In the genomic region with DNA sequence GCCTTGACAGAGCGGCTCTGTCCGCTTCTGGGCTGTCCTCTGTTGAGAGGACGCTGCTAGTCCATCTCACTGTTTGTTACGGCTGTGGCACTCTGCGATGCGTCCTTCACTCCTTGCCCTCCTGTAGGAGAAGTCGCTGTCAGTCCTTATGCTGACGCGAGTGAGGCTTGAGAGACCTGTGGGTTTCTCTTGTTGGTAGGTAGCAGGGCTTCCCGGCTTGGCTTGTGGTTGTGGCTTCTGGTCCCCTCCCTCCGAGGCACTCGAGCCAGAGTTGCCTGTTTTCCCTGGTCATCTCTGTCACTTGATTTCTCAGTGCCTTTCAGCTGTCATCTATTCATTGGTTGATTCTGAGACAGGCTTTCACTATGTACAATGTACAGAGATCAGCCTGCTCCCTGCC, we compare ENCODE assay signal across 28 mouse cellular contexts. TPM values are rescaled to one million over a fixed set of nuclear protein-coding genes. Genes with fewer than 3 reads are reported as not detected.
DNase-seq lines count a peak whose midpoint lies in the region; ATAC-seq and TF ChIP-seq lines count a peak whose summit lies in the region.
"Had no signal": no experiment of that assay in that cellular context is flagged by ENCODE, and none has a peak within 500 bp of the region (broad histone marks: within the 10 kb centered on the region; RNA-seq: fewer than 3 reads in every experiment).

No protein-coding gene starts in this region.

- TF ChIP-seq CTCF in cerebellum, adult 2 months (IDR thresholded peaks at IDR 0.05; ENCODE audit: borderline replicate concordance, insufficient read depth, low read depth, low read length) = no peak
- TF ChIP-seq CTCF in left cerebral cortex, adult 2 months (IDR thresholded peaks at IDR 0.05) = no peak

- TF ChIP-seq POLR2A in cerebellum, adult 2 months (IDR thresholded peaks at IDR 0.05; ENCODE audit: borderline replicate concordance, insufficient read depth, low read length) = no peak

- H3K9me3 ChIP-seq in forebrain, embryonic 10.5 days = peaks cover 10% of the 10 kb centered on the region; the same call in 1 of the 2 replicates
- H3K9me3 ChIP-seq: forebrain, embryonic 12.5 days; intestine, embryonic 15.5 days; limb, embryonic 13.5 days; liver, embryonic 15.5 days; lung, embryonic 15.5 days; midbrain, embryonic 13.5 days had no signal

- H3K36me3 ChIP-seq in forebrain, embryonic 10.5 days (replicated peaks) = peaks cover 37% of the 10 kb centered on the region

- H3K4me1 ChIP-seq in cerebellum, adult 2 months (ENCODE audit: control insufficient read depth, insufficient read depth, low read length) = no peaks in the 10 kb centered on the region; the same call in 1 of the 2 replicates
- H3K4me1 ChIP-seq in forebrain, embryonic 10.5 days = peaks cover 4% of the 10 kb centered on the region
- H3K4me1 ChIP-seq: embryonic facial prominence, embryonic 13.5 days; forebrain, embryonic 12.5 days; intestine, embryonic 15.5 days; lung, embryonic 15.5 days had no signal

- H3K4me3 ChIP-seq in cerebellum, adult 2 months (replicated peaks; ENCODE audit: insufficient read depth, low read depth, low read length) = no peak overlapping the region
- no peak overlapping the region for H3K4me3 ChIP-seq in left cerebral cortex, adult 2 months
- H3K4me3 ChIP-seq in forebrain, embryonic 10.5 days = no peak overlapping the region
- H3K4me3 ChIP-seq: embryonic facial prominence, embryonic 13.5 days; forebrain, embryonic 12.5 days; heart, embryonic 12.5 days; hindbrain, embryonic 10.5 days; intestine, embryonic 15.5 days; limb, embryonic 13.5 days; liver, embryonic 15.5 days; lung, embryonic 15.5 days; midbrain, embryonic 13.5 days; neural tube, embryonic 13.5 days had no signal

- ATAC-seq in granulocyte monocyte progenitor cell, adult 5-6 weeks (replicated peaks; ENCODE audit: poor library complexity, severe bottlenecking) = peak; percentile 35
- ATAC-seq: hindbrain, embryonic 16.5 days; intestine, embryonic 15.5 days; midbrain, embryonic 13.5 days had no signal

- no peak for DNase-seq in cerebellum, adult 2 months
- no peak for DNase-seq in cerebellum, adult 9-11 months
- DNase-seq in left cerebral cortex, adult 2 months (ENCODE audit: extremely low spot score in 1 of 2, low spot score in 2 of 2) = no peak
- no peak for DNase-seq in left cerebral cortex, postnatal 25 days (ENCODE audit: low spot score in 2 of 2)
- DNase-seq in brain, adult 2 months (ENCODE audit: low read depth, low spot score) = peak; percentile 39
- DNase-seq in forebrain, embryonic 10.5 days (ENCODE audit: extremely low spot score, low spot score) = no peak
- no peak for DNase-seq in spleen, adult 12 weeks (ENCODE audit: low spot score)
- DNase-seq: adrenal gland, adult 2 months; cerebellum, adult 8-10 months; cerebellum, postnatal 36 days; gastrocnemius, postnatal 25 days; heart, adult 18-20 months; kidney, adult 8-10 months; right cerebral cortex, postnatal 4 days; thymus, postnatal 4 days had no signal

- intact Hi-C loops in left cerebral cortex, adult 2 months (cut with DNase I) = no loop called here
- intact Hi-C loops in left cerebral cortex, postnatal 25 days (cut with DNase I) = no loop called here

- no peaks in the 10 kb centered on the region for H3K27me3 ChIP-seq in cerebellum, adult 2 months (ENCODE audit: control insufficient read depth, insufficient read depth, low read length)
- no peaks in the 10 kb centered on the region for H3K27me3 ChIP-seq in forebrain, embryonic 10.5 days (ENCODE audit: poor library complexity, severe bottlenecking)
- H3K27me3 ChIP-seq: embryonic facial prominence, embryonic 13.5 days; forebrain, embryonic 12.5 days; heart, embryonic 12.5 days; intestine, embryonic 15.5 days; limb, embryonic 13.5 days; liver, embryonic 15.5 days; lung, embryonic 15.5 days; midbrain, embryonic 13.5 days; neural tube, embryonic 13.5 days had no signal

- WGBS in cerebellum, adult 2 months = 78% methylated on average over 12 of the region's 12 CpGs
- 92% methylated on average over 12 of the region's 12 CpGs for WGBS in forebrain, embryonic 10.5 days

- peak overlapping the region; percentile 54; the same call in 1 of the 2 replicates for H3K27ac ChIP-seq in cerebellum, adult 2 months (ENCODE audit: insufficient read depth, low read length)
- peak overlapping the region; percentile 40; the same call in 1 of the 2 replicates for H3K27ac ChIP-seq in left cerebral cortex, adult 2 months
- H3K27ac ChIP-seq in forebrain, embryonic 10.5 days = no peak overlapping the region
- H3K27ac ChIP-seq: embryonic facial prominence, embryonic 13.5 days; forebrain, embryonic 12.5 days; hindbrain, embryonic 10.5 days; intestine, embryonic 15.5 days; kidney, postnatal 0 days; limb, embryonic 13.5 days; liver, embryonic 15.5 days; lung, embryonic 15.5 days; midbrain, embryonic 13.5 days; neural tube, embryonic 13.5 days had no signal

RNA-seq across cellular contexts. Expression of a gene that starts 14.5 kb away (rescaled TPM):
- polyA plus RNA-seq in cerebellum, adult 2 months (2012; rRNA removed) = 67.2 and 68.2 TPM in 2 replicates
- 10 to 100 TPM; 90.6 to 93.6 TPM for total RNA-seq in left cerebral cortex, adult 2 months (2021)
- total RNA-seq in left cerebral cortex, postnatal 25 days (2021) = 10 to 100 TPM; 74.0 to 83.0 TPM
- 21.3 and 30.7 TPM in 2 replicates for total RNA-seq in granulocyte monocyte progenitor cell, adult 5-6 weeks (2014; fragmentation: Nextera tagmentation)
- total RNA-seq in granulocyte monocyte progenitor cell, adult 5-6 weeks (2017) = 15.2 and 21.1 TPM in 2 replicates
- polyA plus RNA-seq in forebrain, embryonic 10.5 days (2016; fragmentation: Nextera tagmentation; extraction: Ambion mirVana) = 31.8 and 34.0 TPM in 2 replicates
